Mouse (Mus musculus): ENCODE results near the gene Top1. TPM values are rescaled to one million over a fixed set of nuclear protein-coding genes. Genes with fewer than 3 reads are reported as not detected.

Top1 gene
- polyA plus RNA-seq, 1 experiment from 2014 or later: 83.0 TPM

- H3K9ac ChIP-seq: peak overlapping the region; percentile 99
Measured at GRCm38 (mm10) chr2:160729851-160730796, 84.4 kb downstream of the Top1 start.

GRCm38 (mm10) chr2:160730797-160731116, 85.1 kb downstream of the Top1 start:
- Histone ChIP-seq H3K27me3 (ENCODE audit: insufficient read depth, low read length) (no peaks in the 10 kb centered on the region), H3K4me1 (ENCODE audit: insufficient read depth) (peaks cover 20% of the 10 kb centered on the region), H3K9me3 (ENCODE audit: low read depth, low read length) (no peaks in the 10 kb centered on the region), H3K36me3 (ENCODE audit: insufficient read depth) (peaks cover 17% of the 10 kb centered on the region), H3K27ac (ENCODE audit: low read depth) (no peak overlapping the region), H3K4me2 (peak overlapping the region; percentile 93), H3K4me3 (ENCODE audit: low read depth, low read length) (peak overlapping the region; percentile 92), H3K9ac (peak overlapping the region; percentile 99)
- no peak for DNase-seq
- 5% methylated on average over 19 of the region's 19 CpGs for WGBS
- no peak for ATAC-seq (ENCODE audit: insufficient read depth)
- no peak for TF ChIP-seq CTCF (IDR thresholded peaks at IDR 0.05; ENCODE audit: low read depth)

More at GRCm38 (mm10) chr2:160729851-160730796, 84.4 kb downstream of the Top1 start:
- Histone ChIP-seq H3K9me3 (ENCODE audit: low read depth, low read length) (no peaks in the 10 kb centered on the region), H3K27me3 (ENCODE audit: insufficient read depth, low read length) (no peaks in the 10 kb centered on the region), H3K4me3 (ENCODE audit: low read depth, low read length) (peak overlapping the region; percentile 92), H3K4me1 (ENCODE audit: insufficient read depth) (peaks cover 20% of the 10 kb centered on the region), H3K4me2 (peak overlapping the region; percentile 93), H3K27ac (ENCODE audit: low read depth) (no peak overlapping the region), H3K36me3 (ENCODE audit: insufficient read depth) (peaks cover 12% of the 10 kb centered on the region)
- DNase-seq (peak; percentile 64), ATAC-seq (ENCODE audit: insufficient read depth) (peak; percentile 2; the same call in 1 of the 2 replicates)
- peak; percentile 66 for TF ChIP-seq CTCF (IDR thresholded peaks at IDR 0.05; ENCODE audit: low read depth)
- 20% methylated on average over 17 of the region's 17 CpGs for WGBS

DNA sequence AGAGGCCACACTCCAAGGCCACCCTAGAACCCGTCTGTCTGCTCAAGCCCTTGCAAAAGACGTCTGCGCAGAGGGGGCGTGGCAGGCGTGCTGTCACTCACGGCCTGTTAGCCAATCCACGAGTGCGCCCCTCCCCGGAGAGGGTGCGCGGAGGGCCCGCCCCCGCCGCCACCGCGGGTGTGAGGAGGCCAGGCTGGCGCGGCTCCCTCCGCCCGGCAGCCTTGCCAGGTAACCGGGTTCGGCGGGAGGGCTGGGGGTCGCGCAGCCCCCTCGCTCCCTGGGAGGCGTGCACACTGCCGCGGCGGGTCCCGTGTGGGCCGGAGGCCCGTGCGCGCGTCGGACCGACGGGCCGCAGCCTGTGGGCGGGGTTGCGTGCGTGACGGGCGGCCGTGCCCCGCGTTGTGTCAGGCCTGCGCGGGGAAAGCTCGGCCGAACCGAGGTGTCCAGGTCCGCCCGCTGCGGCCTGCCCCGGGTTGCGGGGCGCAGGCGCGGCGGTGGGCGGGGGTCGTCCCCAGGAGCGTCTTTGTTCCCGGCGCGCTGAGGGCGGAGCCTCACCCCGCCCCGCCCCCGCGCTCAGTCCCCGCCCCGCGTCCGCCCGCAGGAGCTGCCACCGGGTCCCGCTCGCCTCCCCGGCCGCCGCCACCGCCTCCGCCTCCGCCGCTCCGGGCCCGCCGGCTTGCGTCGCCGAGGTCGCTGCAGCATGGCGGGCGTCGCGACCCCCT, 85.6 kb downstream of the Top1 start, which contains the start of gene Plcg1:
Gene Plcg1 (plus strand): TSS at position 184 of the 722 bp plus-strand sequence.
- peaks cover 23% of the 10 kb centered on the region for H3K36me3 ChIP-seq (ENCODE audit: insufficient read depth)
- H3K27me3 ChIP-seq (ENCODE audit: insufficient read depth, low read length): no peaks in the 10 kb centered on the region
- TF ChIP-seq CTCF (IDR thresholded peaks at IDR 0.05; ENCODE audit: low read depth): no peak
- WGBS: under 1% methylated on average over 71 of the region's 99 CpGs
- H3K4me1 ChIP-seq (ENCODE audit: insufficient read depth): peaks cover 20% of the 10 kb centered on the region
- peak within 1 kb of the TSS; percentile 99 for H3K9ac ChIP-seq
- H3K4me3 ChIP-seq (ENCODE audit: low read depth, low read length): peak within 1 kb of the TSS; percentile 92
- ATAC-seq (ENCODE audit: insufficient read depth) (peak; percentile 95), DNase-seq (peak; percentile 98)
- peak within 1 kb of the TSS; percentile 96 for H3K27ac ChIP-seq (ENCODE audit: low read depth)
- H3K4me2 ChIP-seq: peak within 1 kb of the TSS; percentile 93
- no peaks in the 10 kb centered on the region for H3K9me3 ChIP-seq (ENCODE audit: low read depth, low read length)

DNA sequence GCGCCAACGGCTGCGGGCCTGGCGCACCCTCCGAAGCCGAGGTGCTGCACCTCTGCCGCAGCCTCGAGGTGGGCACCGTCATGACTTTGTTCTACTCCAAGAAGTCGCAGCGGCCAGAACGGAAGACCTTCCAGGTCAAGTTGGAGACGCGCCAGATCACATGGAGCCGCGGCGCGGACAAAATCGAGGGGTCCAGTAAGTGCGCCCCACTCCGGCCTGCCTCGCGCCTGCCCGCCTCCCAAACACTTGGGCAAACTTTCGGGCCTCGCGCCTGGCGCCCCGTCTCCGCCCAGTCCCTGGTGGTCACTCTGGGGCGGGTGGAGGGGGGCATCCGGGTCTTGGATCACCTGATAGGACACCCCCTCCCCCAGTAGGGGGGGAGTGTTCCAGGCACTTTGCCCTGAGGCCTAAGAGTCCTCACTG, 86.2 kb downstream of the Top1 start:
- H3K27me3 ChIP-seq (ENCODE audit: insufficient read depth, low read length): no peaks in the 10 kb centered on the region
- H3K4me1 ChIP-seq (ENCODE audit: insufficient read depth): peaks cover 20% of the 10 kb centered on the region
- DNase-seq: peak; percentile 77
- peak overlapping the region; percentile 92 for H3K4me3 ChIP-seq (ENCODE audit: low read depth, low read length)
- peak overlapping the region; percentile 93 for H3K4me2 ChIP-seq
- TF ChIP-seq CTCF (IDR thresholded peaks at IDR 0.05; ENCODE audit: low read depth): peak; percentile 19
- peak; percentile 16 for ATAC-seq (ENCODE audit: insufficient read depth)
- H3K36me3 ChIP-seq (ENCODE audit: insufficient read depth): peaks cover 28% of the 10 kb centered on the region
- H3K9me3 ChIP-seq (ENCODE audit: low read depth, low read length): no peaks in the 10 kb centered on the region
- H3K27ac ChIP-seq (ENCODE audit: low read depth): peak overlapping the region; percentile 96
- WGBS: 0% methylated on average over 32 of the region's 32 CpGs
- peak overlapping the region; percentile 99 for H3K9ac ChIP-seq

- WGBS: 13% methylated on average over 9 of the region's 9 CpGs
- no peak for ATAC-seq (ENCODE audit: insufficient read depth)
- peaks cover 20% of the 10 kb centered on the region for H3K4me1 ChIP-seq (ENCODE audit: insufficient read depth)
- no peaks in the 10 kb centered on the region for H3K9me3 ChIP-seq (ENCODE audit: low read depth, low read length)
- H3K36me3 ChIP-seq (ENCODE audit: insufficient read depth): peaks cover 35% of the 10 kb centered on the region
- H3K27me3 ChIP-seq (ENCODE audit: insufficient read depth, low read length): no peaks in the 10 kb centered on the region
- peak overlapping the region; percentile 99 for H3K9ac ChIP-seq
- H3K27ac ChIP-seq (ENCODE audit: low read depth): no peak overlapping the region
- no peak for TF ChIP-seq CTCF (IDR thresholded peaks at IDR 0.05; ENCODE audit: low read depth)
- peak overlapping the region; percentile 92 for H3K4me3 ChIP-seq (ENCODE audit: low read depth, low read length)
- DNase-seq: no peak
- H3K4me2 ChIP-seq: peak overlapping the region; percentile 93
Measured at GRCm38 (mm10) chr2:160732420-160732995, 86.8 kb downstream of the Top1 start.

- no peak for DNase-seq
- H3K4me1 ChIP-seq (ENCODE audit: insufficient read depth): peaks cover 20% of the 10 kb centered on the region
- 16% methylated on average over 7 of the region's 7 CpGs for WGBS
Measured at GRCm38 (mm10) chr2:160733131-160733531, 87.4 kb downstream of the Top1 start.

More at GRCm38 (mm10) chr2:160733131-160733531, 87.4 kb downstream of the Top1 start:
- Histone ChIP-seq H3K4me2 (peak overlapping the region; percentile 93), H3K9me3 (ENCODE audit: low read depth, low read length) (no peaks in the 10 kb centered on the region), H3K4me3 (ENCODE audit: low read depth, low read length) (peak overlapping the region; percentile 92), H3K36me3 (ENCODE audit: insufficient read depth) (peaks cover 36% of the 10 kb centered on the region), H3K27ac (ENCODE audit: low read depth) (no peak overlapping the region), H3K27me3 (ENCODE audit: insufficient read depth, low read length) (no peaks in the 10 kb centered on the region), H3K9ac (peak overlapping the region; percentile 99)
- no peak for TF ChIP-seq CTCF (IDR thresholded peaks at IDR 0.05; ENCODE audit: low read depth)
- no peak for ATAC-seq (ENCODE audit: insufficient read depth)
